Mouse (Mus musculus): ENCODE results near the gene Cx3cr1. TPM values are rescaled to one million over a fixed set of nuclear protein-coding genes. Genes with fewer than 3 reads are reported as not detected.
A peak's percentile ranks its signal among the peaks of the same experiment; 100 is the strongest.

Gene Cx3cr1
- polyA plus RNA-seq (2012; rRNA removed): 8.4 and 10.9 TPM in 2 replicates

- Histone ChIP-seq H3K4me3 (replicated peaks; ENCODE audit: extremely low read depth, low read depth, low read length) (no peak within 1 kb of the TSS), H3K4me1 (ENCODE audit: control insufficient read depth, insufficient read depth, low read length) (no peaks in the 10 kb centered on the region)
- WGBS: 76% methylated on average over 11 of the region's 11 CpGs
- TF ChIP-seq CTCF (IDR thresholded peaks at IDR 0.05; ENCODE audit: insufficient read depth, low read length) (no peak), POLR2A (IDR thresholded peaks at IDR 0.05; ENCODE audit: borderline replicate concordance, extremely low read depth, low read depth, low read length) (no peak)
- DNase-seq: no peak
These were observed at the start of gene Cx3cr1 for GRCm38 (mm10) chr9:120069779-120070178. Cx3cr1 (minus strand) TSS chr9:120069879.

GRCm38 (mm10) chr9:120118212-120118611, 48.5 kb upstream of the Cx3cr1 start:
- H3K4me1 ChIP-seq (ENCODE audit: control insufficient read depth, insufficient read depth, low read length): no peaks in the 10 kb centered on the region
- H3K4me3 ChIP-seq (replicated peaks; ENCODE audit: extremely low read depth, low read depth, low read length): no peak overlapping the region
- WGBS: 82% methylated on average over 4 of the region's 4 CpGs
- no peak for TF ChIP-seq POLR2A (IDR thresholded peaks at IDR 0.05; ENCODE audit: borderline replicate concordance, extremely low read depth, low read depth, low read length)
- TF ChIP-seq CTCF (IDR thresholded peaks at IDR 0.05; ENCODE audit: insufficient read depth, low read length): no peak
- DNase-seq: no peak

GRCm38 (mm10) chr9:120116184-120116624, 46.5 kb upstream of the Cx3cr1 start:
- 74% methylated on average over 8 of the region's 8 CpGs for WGBS
- Histone ChIP-seq H3K4me1 (ENCODE audit: control insufficient read depth, insufficient read depth, low read length) (no peaks in the 10 kb centered on the region), H3K4me3 (replicated peaks; ENCODE audit: extremely low read depth, low read depth, low read length) (no peak overlapping the region)
- no peak for TF ChIP-seq CTCF (IDR thresholded peaks at IDR 0.05; ENCODE audit: insufficient read depth, low read length)
- TF ChIP-seq POLR2A (IDR thresholded peaks at IDR 0.05; ENCODE audit: borderline replicate concordance, extremely low read depth, low read depth, low read length): no peak
- DNase-seq: no peak

GRCm38 (mm10) chr9:120115580-120115979, 45.9 kb upstream of the Cx3cr1 start:
- TF ChIP-seq CTCF (IDR thresholded peaks at IDR 0.05; ENCODE audit: insufficient read depth, low read length) (no peak), POLR2A (IDR thresholded peaks at IDR 0.05; ENCODE audit: borderline replicate concordance, extremely low read depth, low read depth, low read length) (no peak)
- DNase-seq: no peak
- H3K4me3 ChIP-seq (replicated peaks; ENCODE audit: extremely low read depth, low read depth, low read length): no peak overlapping the region
- H3K4me1 ChIP-seq (ENCODE audit: control insufficient read depth, insufficient read depth, low read length): no peaks in the 10 kb centered on the region
- WGBS: 80% methylated on average over 5 of the region's 5 CpGs

GRCm38 (mm10) chr9:120114789-120115151, 45.1 kb upstream of the Cx3cr1 start:
- H3K4me1 ChIP-seq (ENCODE audit: control insufficient read depth, insufficient read depth, low read length): no peaks in the 10 kb centered on the region
- no peak overlapping the region for H3K4me3 ChIP-seq (replicated peaks; ENCODE audit: extremely low read depth, low read depth, low read length)
- TF ChIP-seq POLR2A (IDR thresholded peaks at IDR 0.05; ENCODE audit: borderline replicate concordance, extremely low read depth, low read depth, low read length): no peak
- no peak for TF ChIP-seq CTCF (IDR thresholded peaks at IDR 0.05; ENCODE audit: insufficient read depth, low read length)
- DNase-seq: no peak
- 92% methylated on average over 2 of the region's 2 CpGs for WGBS

- Histone ChIP-seq H3K4me3 (replicated peaks; ENCODE audit: extremely low read depth, low read depth, low read length) (no peak overlapping the region), H3K4me1 (ENCODE audit: control insufficient read depth, insufficient read depth, low read length) (no peaks in the 10 kb centered on the region)
- 83% methylated on average over 17 of the region's 17 CpGs for WGBS
- no peak for TF ChIP-seq CTCF (IDR thresholded peaks at IDR 0.05; ENCODE audit: insufficient read depth, low read length)
- no peak for TF ChIP-seq POLR2A (IDR thresholded peaks at IDR 0.05; ENCODE audit: borderline replicate concordance, extremely low read depth, low read depth, low read length)
- no peak for DNase-seq
These were observed 44.5 kb upstream of the Cx3cr1 start for GRCm38 (mm10) chr9:120114051-120114788.

- no peak for TF ChIP-seq POLR2A (IDR thresholded peaks at IDR 0.05; ENCODE audit: borderline replicate concordance, extremely low read depth, low read depth, low read length)
- TF ChIP-seq CTCF (IDR thresholded peaks at IDR 0.05; ENCODE audit: insufficient read depth, low read length): no peak
- WGBS: 94% methylated on average over 7 of the region's 7 CpGs
- no peak for DNase-seq
These were observed 43.8 kb upstream of the Cx3cr1 start for GRCm38 (mm10) chr9:120113456-120113855.

GRCm38 (mm10) chr9:120112472-120112871, 42.8 kb upstream of the Cx3cr1 start:
- DNase-seq: no peak
- WGBS: 89% methylated on average over 6 of the region's 6 CpGs
- H3K4me3 ChIP-seq (replicated peaks; ENCODE audit: extremely low read depth, low read depth, low read length): no peak overlapping the region
- TF ChIP-seq CTCF (IDR thresholded peaks at IDR 0.05; ENCODE audit: insufficient read depth, low read length): no peak
- TF ChIP-seq POLR2A (IDR thresholded peaks at IDR 0.05; ENCODE audit: borderline replicate concordance, extremely low read depth, low read depth, low read length): no peak
- no peaks in the 10 kb centered on the region for H3K4me1 ChIP-seq (ENCODE audit: control insufficient read depth, insufficient read depth, low read length)

More at GRCm38 (mm10) chr9:120113456-120113855, 43.8 kb upstream of the Cx3cr1 start:
- Histone ChIP-seq H3K4me3 (replicated peaks; ENCODE audit: extremely low read depth, low read depth, low read length) (no peak overlapping the region), H3K4me1 (ENCODE audit: control insufficient read depth, insufficient read depth, low read length) (no peaks in the 10 kb centered on the region)

- Histone ChIP-seq H3K4me3 (replicated peaks; ENCODE audit: extremely low read depth, low read depth, low read length) (peak overlapping the region; percentile 13), H3K4me1 (ENCODE audit: control insufficient read depth, insufficient read depth, low read length) (no peaks in the 10 kb centered on the region)
- TF ChIP-seq CTCF (IDR thresholded peaks at IDR 0.05; ENCODE audit: insufficient read depth, low read length): no peak
- no peak for TF ChIP-seq POLR2A (IDR thresholded peaks at IDR 0.05; ENCODE audit: borderline replicate concordance, extremely low read depth, low read depth, low read length)
- DNase-seq: no peak
- WGBS: 65% methylated on average over 15 of the region's 15 CpGs
These were observed 41.7 kb upstream of the Cx3cr1 start for GRCm38 (mm10) chr9:120111156-120111945.

Data from lung, adult 2 months (tissue).